Mouse (Mus musculus) small intestine, adult 2 months (tissue): ENCODE measurements around the gene 2610028H24Rik.

Source experiments
- CTCF ChIP-seq: fragments of 200-500 bp; IDR thresholded peaks from 2 replicates; pipeline ENCODE4 v1.5.1; 2012; ENCODE audit warnings: low read depth, mild to moderate bottlenecking, control low read depth, inconsistent platforms, low read length, moderate library complexity, mixed read lengths; ENCODE audit not compliant: insufficient replicate concordance, insufficient read length; ENCODE audit errors: extremely low read depth
- POLR2A ChIP-seq: fragments of 200-500 bp; IDR thresholded peaks from 2 replicates; pipeline ENCODE4 v1.6.1; 2012; ENCODE audit warnings: low read depth, mild to moderate bottlenecking, control low read depth, inconsistent platforms, low read length, moderate library complexity

- TF ChIP-seq POLR2A (no peak), CTCF (no peak)
These were observed 37.4 kb downstream of the 2610028H24Rik start for GRCm38 (mm10) chr10:76486302-76486701.
